Mouse (Mus musculus) naive thymus-derived CD4-positive, alpha-beta T cell, adult 5 months (primary cell): ENCODE measurements around the gene Igdcc4. TPM values are rescaled to one million over a fixed set of nuclear protein-coding genes. Genes with fewer than 3 reads are reported as not detected.

Experiments used
- polyA plus RNA-seq: library from polyadenylated mRNA; unstranded; fragments of 100-300 nt; shearing (Covaris generic); gene quantifications from one replicate; pipeline ENCODE4 v1.2.1, GENCODE M21; 2017

Gene Igdcc4
- polyA plus RNA-seq = not detected

DNA sequence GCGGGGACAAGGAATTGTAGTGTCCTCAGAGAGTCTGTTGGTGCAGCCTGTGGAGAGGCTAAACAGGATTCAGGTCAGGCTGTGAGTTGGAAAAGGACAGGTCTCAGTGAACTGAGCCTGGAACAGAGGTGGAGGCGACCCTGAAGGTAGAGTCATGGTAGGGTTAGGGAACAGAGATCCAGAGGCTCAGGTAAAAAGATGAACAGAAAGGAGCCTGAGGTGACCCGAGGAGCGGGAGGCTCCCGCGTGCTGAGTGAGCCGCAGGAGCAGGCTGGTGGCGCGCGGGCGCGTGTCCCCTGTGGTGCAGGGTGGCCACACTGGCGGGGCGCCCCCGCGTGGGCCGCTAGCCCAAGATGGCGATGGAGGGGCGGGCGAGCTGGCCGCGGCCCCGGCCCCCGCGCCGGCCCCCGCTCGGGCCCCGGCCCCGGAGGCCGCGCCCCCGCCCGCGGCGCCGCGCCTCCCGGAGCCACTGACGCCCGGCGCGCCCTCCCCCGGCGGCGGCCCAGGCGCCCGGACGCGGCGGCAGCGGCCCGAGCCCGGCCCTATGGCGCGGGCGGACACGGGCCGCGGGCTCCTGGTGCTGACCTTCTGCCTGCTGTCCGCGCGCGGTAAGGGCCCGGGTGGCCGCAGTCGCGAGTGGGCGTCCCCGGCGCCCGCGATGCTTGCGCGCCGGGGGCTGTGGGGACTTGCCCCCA lies at the start of gene Igdcc4:
Igdcc4 (plus strand) TSS at position 496 of the 695 bp plus-strand sequence.

DNA sequence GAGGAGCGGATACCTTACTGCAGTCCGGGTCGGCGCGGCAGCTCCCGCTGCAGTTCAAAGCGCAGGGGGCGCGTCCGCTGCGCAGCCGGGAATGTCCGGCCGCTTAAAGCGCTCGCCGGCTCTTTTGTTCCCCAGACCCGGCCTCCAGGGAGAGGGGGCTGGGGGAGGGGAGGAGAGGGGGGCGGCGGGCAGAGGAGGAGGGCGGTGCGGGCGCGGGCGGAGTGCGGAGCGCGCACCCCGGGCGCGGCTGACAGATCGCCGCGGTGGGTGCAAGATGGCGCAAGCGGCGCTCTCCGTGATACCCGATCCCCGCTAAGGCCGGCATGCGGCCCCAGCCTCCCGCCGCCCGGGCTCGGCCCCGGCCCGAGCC lies 39.6 kb downstream of the Igdcc4 start, which contains the start of gene Igdcc3:
Igdcc3 (plus strand) TSS at position 254 of the 370 bp plus-strand sequence.

Other genes with a start within 250 kb of the Igdcc4 start
- gene Slc24a1, start 149.9 kb upstream of the Igdcc4 start, polyA plus RNA-seq = 0.12 TPM
- 47.0 TPM for gene Ints14, start 140.6 kb upstream of the Igdcc4 start, polyA plus RNA-seq
- 77.1 TPM for gene Hacd3, start 79.8 kb upstream of the Igdcc4 start, polyA plus RNA-seq
- gene Dpp8, start 69.1 kb upstream of the Igdcc4 start, polyA plus RNA-seq = 50.9 TPM
- gene Igdcc3, start 39.7 kb downstream of the Igdcc4 start, polyA plus RNA-seq = not detected
- 6.1 TPM for gene Parp16, start 93.9 kb downstream of the Igdcc4 start, polyA plus RNA-seq
- gene Cilp, start 163.7 kb downstream of the Igdcc4 start, polyA plus RNA-seq = not detected
- gene Clpx, start 192.8 kb downstream of the Igdcc4 start, polyA plus RNA-seq = 39.0 TPM
- 31.4 TPM for gene Pdcd7, start 244.6 kb downstream of the Igdcc4 start, polyA plus RNA-seq